Mouse (Mus musculus) thymus, postnatal 0 days (tissue): Measurements from ENCODE around the gene Ube2l3. TPM values are rescaled to one million over a fixed set of nuclear protein-coding genes. Genes with fewer than 3 reads are reported as not detected.

Source experiments
- microRNA counts: library from miRNA; unstranded; fragments of <30 nt; microRNA quantifications from one replicate; lab custom pipeline; 2015
- microRNA-seq: library from miRNA; unstranded; fragments of <30 nt; microRNA quantifications from one replicate; pipeline ENCODE4, GENCODE M21; 2016; ENCODE audit warnings: borderline number of aligned reads
- polyA plus RNA-seq: library from polyadenylated mRNA; unstranded; fragments of >200 nt; fragmentation: Nextera tagmentation; extraction: Ambion mirVana; gene quantifications from 2 replicates; pipeline ENCODE4 v1.2.1, GENCODE M21; 2015

The Ube2l3 gene
- polyA plus RNA-seq, 1 experiment from 2014 or later: 420 TPM

MicroRNA genes within 50 kb of the gene (microRNA counts, 519-probe panel; counts per million panel counts)
- microRNA mmu-miR-130b (lab: Ali Mortazavi, UCI) (6,538 counts per million, percentile 92 among the panel's probes with 10 or more counts), microRNA mmu-miR-301b (lab: Ali Mortazavi, UCI) (473 counts per million, percentile 71 among the panel's probes with 10 or more counts)

Small RNAs within 50 kb of the gene (microRNA-seq; reads per million reads assigned to microRNA genes)
- gene Mir130b (13,751 reads per million, percentile 95 among the genes with 10 or more reads in this experiment), gene Mir301b (141 reads per million, percentile 50 among the genes with 10 or more reads in this experiment)

Other genes starting within 250 kb of the Ube2l3 start
- gene Mapk1, start 219.3 kb downstream of the Ube2l3 start, polyA plus RNA-seq: 180 and 190 TPM in 2 replicates
- gene Ypel1, start 133.0 kb downstream of the Ube2l3 start, polyA plus RNA-seq: 10.2 and 12.2 TPM in 2 replicates
- gene Ppil2, start 91.4 kb downstream of the Ube2l3 start, polyA plus RNA-seq: 148 and 150 TPM in 2 replicates
- 56.5 and 61.3 TPM in 2 replicates for gene 2610318N02Rik, start 77.5 kb downstream of the Ube2l3 start, polyA plus RNA-seq
- 74.2 and 113 TPM in 2 replicates for gene Sdf2l1, start 70.3 kb downstream of the Ube2l3 start, polyA plus RNA-seq
- gene Ydjc, start 58.0 kb downstream of the Ube2l3 start, polyA plus RNA-seq: 17.2 and 18.7 TPM in 2 replicates
- 0.73 and 1.3 TPM in 2 replicates for gene Ccdc116, start 55.4 kb downstream of the Ube2l3 start, polyA plus RNA-seq
- 0.30 and 0.48 TPM in 2 replicates for gene Rimbp3, start 6.0 kb upstream of the Ube2l3 start, polyA plus RNA-seq
- gene Hic2, start 30.9 kb upstream of the Ube2l3 start, polyA plus RNA-seq: 1.5 and 2.2 TPM in 2 replicates
- 33.3 and 50.5 TPM in 2 replicates for gene Tmem191c, start 73.4 kb upstream of the Ube2l3 start, polyA plus RNA-seq
- gene Serpind1, start 128.7 kb upstream of the Ube2l3 start, polyA plus RNA-seq: 0.15 and 0.30 TPM in 2 replicates
- 14.1 and 14.8 TPM in 2 replicates for gene Snap29, start 203.3 kb upstream of the Ube2l3 start, polyA plus RNA-seq
- 29.0 and 31.3 TPM in 2 replicates for gene Pi4ka, start 203.7 kb upstream of the Ube2l3 start, polyA plus RNA-seq
- gene Crkl, start 249.3 kb upstream of the Ube2l3 start, polyA plus RNA-seq: 59.8 and 68.0 TPM in 2 replicates